Mouse (Mus musculus): Measurements from ENCODE around the gene Ovol1. TPM values are rescaled to one million over a fixed set of nuclear protein-coding genes. Genes with fewer than 3 reads are reported as not detected.

Ovol1 gene
- polyA plus RNA-seq, 1 experiment = 55.3 TPM

GRCm38 (mm10) chr19:5580776-5581175, 20.3 kb upstream of the Ovol1 start:
- Histone ChIP-seq H3K4me1 (ENCODE audit: control insufficient read depth, insufficient read depth, insufficient read length, low read length) (peaks cover 6% of the 10 kb centered on the region; the same call in 1 of the 2 replicates), H3K27ac (ENCODE audit: insufficient read depth, low read depth, low read length) (no peak overlapping the region), H3K36me3 (ENCODE audit: control insufficient read depth, insufficient read depth, low read length) (no peaks in the 10 kb centered on the region), H3K27me3 (ENCODE audit: control insufficient read depth, insufficient read depth, low read length) (no peaks in the 10 kb centered on the region), H3K4me3 (ENCODE audit: low read depth, low read length) (no peak overlapping the region)
- 90% methylated on average over 6 of the region's 6 CpGs for WGBS
- TF ChIP-seq POLR2A (IDR thresholded peaks at IDR 0.05; ENCODE audit: low read depth, low read length) (no peak), CTCF (IDR thresholded peaks at IDR 0.05; ENCODE audit: extremely low read depth, insufficient read length, insufficient replicate concordance, low read depth, low read length) (no peak)

- peaks cover 6% of the 10 kb centered on the region; the same call in 1 of the 2 replicates for H3K4me1 ChIP-seq (ENCODE audit: control insufficient read depth, insufficient read depth, insufficient read length, low read length)
- 89% methylated on average over 4 of the region's 4 CpGs for WGBS
Measured at GRCm38 (mm10) chr19:5579971-5580370, 19.5 kb upstream of the Ovol1 start.

GRCm38 (mm10) chr19:5575336-5575735, 14.9 kb upstream of the Ovol1 start:
- 84% methylated on average over 1 of the region's 1 CpGs for WGBS
- TF ChIP-seq POLR2A (IDR thresholded peaks at IDR 0.05; ENCODE audit: low read depth, low read length) (no peak), CTCF (IDR thresholded peaks at IDR 0.05; ENCODE audit: extremely low read depth, insufficient read length, insufficient replicate concordance, low read depth, low read length) (no peak)

More at GRCm38 (mm10) chr19:5579971-5580370, 19.5 kb upstream of the Ovol1 start:
- H3K27me3 ChIP-seq (ENCODE audit: control insufficient read depth, insufficient read depth, low read length) = no peaks in the 10 kb centered on the region
- H3K27ac ChIP-seq (ENCODE audit: insufficient read depth, low read depth, low read length) = no peak overlapping the region
- TF ChIP-seq CTCF (IDR thresholded peaks at IDR 0.05; ENCODE audit: extremely low read depth, insufficient read length, insufficient replicate concordance, low read depth, low read length) (no peak), POLR2A (IDR thresholded peaks at IDR 0.05; ENCODE audit: low read depth, low read length) (no peak)
- no peaks in the 10 kb centered on the region for H3K36me3 ChIP-seq (ENCODE audit: control insufficient read depth, insufficient read depth, low read length)
- H3K4me3 ChIP-seq (ENCODE audit: low read depth, low read length) = no peak overlapping the region

GRCm38 (mm10) chr19:5572331-5573125, 12.1 kb upstream of the Ovol1 start:
- H3K36me3 ChIP-seq (ENCODE audit: control insufficient read depth, insufficient read depth, low read length) = peaks cover 25% of the 10 kb centered on the region
- TF ChIP-seq CTCF (IDR thresholded peaks at IDR 0.05; ENCODE audit: extremely low read depth, insufficient read length, insufficient replicate concordance, low read depth, low read length) = no peak
- TF ChIP-seq POLR2A (IDR thresholded peaks at IDR 0.05; ENCODE audit: low read depth, low read length) = no peak
- H3K27me3 ChIP-seq (ENCODE audit: control insufficient read depth, insufficient read depth, low read length) = no peaks in the 10 kb centered on the region
- 80% methylated on average over 19 of the region's 19 CpGs for WGBS
- no peak overlapping the region for H3K4me3 ChIP-seq (ENCODE audit: low read depth, low read length)
- peak overlapping the region; percentile 57 for H3K27ac ChIP-seq (ENCODE audit: insufficient read depth, low read depth, low read length)
- H3K4me1 ChIP-seq (ENCODE audit: control insufficient read depth, insufficient read depth, insufficient read length, low read length) = peaks cover 21% of the 10 kb centered on the region

More at GRCm38 (mm10) chr19:5575336-5575735, 14.9 kb upstream of the Ovol1 start:
- Histone ChIP-seq H3K36me3 (ENCODE audit: control insufficient read depth, insufficient read depth, low read length) (peaks cover 12% of the 10 kb centered on the region), H3K4me3 (ENCODE audit: low read depth, low read length) (no peak overlapping the region), H3K27ac (ENCODE audit: insufficient read depth, low read depth, low read length) (no peak overlapping the region), H3K4me1 (ENCODE audit: control insufficient read depth, insufficient read depth, insufficient read length, low read length) (peaks cover 7% of the 10 kb centered on the region), H3K27me3 (ENCODE audit: control insufficient read depth, insufficient read depth, low read length) (no peaks in the 10 kb centered on the region)

GRCm38 (mm10) chr19:5571831-5572230, 11.4 kb upstream of the Ovol1 start:
- Histone ChIP-seq H3K27me3 (ENCODE audit: control insufficient read depth, insufficient read depth, low read length) (no peaks in the 10 kb centered on the region), H3K4me1 (ENCODE audit: control insufficient read depth, insufficient read depth, insufficient read length, low read length) (peaks cover 23% of the 10 kb centered on the region), H3K27ac (ENCODE audit: insufficient read depth, low read depth, low read length) (peak overlapping the region; percentile 57), H3K36me3 (ENCODE audit: control insufficient read depth, insufficient read depth, low read length) (peaks cover 25% of the 10 kb centered on the region), H3K4me3 (ENCODE audit: low read depth, low read length) (no peak overlapping the region)
- no peak for TF ChIP-seq CTCF (IDR thresholded peaks at IDR 0.05; ENCODE audit: extremely low read depth, insufficient read length, insufficient replicate concordance, low read depth, low read length)
- no peak; the same call in 1 of the 2 replicates for TF ChIP-seq POLR2A (IDR thresholded peaks at IDR 0.05; ENCODE audit: low read depth, low read length)
- WGBS = 83% methylated on average over 5 of the region's 5 CpGs

GRCm38 (mm10) chr19:5570353-5571246, 10.2 kb upstream of the Ovol1 start:
- no peak for TF ChIP-seq CTCF (IDR thresholded peaks at IDR 0.05; ENCODE audit: extremely low read depth, insufficient read length, insufficient replicate concordance, low read depth, low read length)
- TF ChIP-seq POLR2A (IDR thresholded peaks at IDR 0.05; ENCODE audit: low read depth, low read length) = no peak
- H3K4me1 ChIP-seq (ENCODE audit: control insufficient read depth, insufficient read depth, insufficient read length, low read length) = peaks cover 31% of the 10 kb centered on the region
- WGBS = 94% methylated on average over 32 of the region's 32 CpGs

More at GRCm38 (mm10) chr19:5570353-5571246, 10.2 kb upstream of the Ovol1 start:
- H3K4me3 ChIP-seq (ENCODE audit: low read depth, low read length) = no peak overlapping the region
- peaks cover 25% of the 10 kb centered on the region for H3K36me3 ChIP-seq (ENCODE audit: control insufficient read depth, insufficient read depth, low read length)
- H3K27ac ChIP-seq (ENCODE audit: insufficient read depth, low read depth, low read length) = no peak overlapping the region
- no peaks in the 10 kb centered on the region for H3K27me3 ChIP-seq (ENCODE audit: control insufficient read depth, insufficient read depth, low read length)

Measured in small intestine, adult 2 months (tissue).